Mouse (Mus musculus): ENCODE results near the gene Tmem131. TPM values are rescaled to one million over a fixed set of nuclear protein-coding genes. Genes with fewer than 3 reads are reported as not detected.

Gene Tmem131
- total and polyA plus RNA-seq, 3 experiments, result 13.0 to 30.0 (median 28.1) TPM

GRCm38 (mm10) chr1:36920154-36920716, 23.2 kb downstream of the Tmem131 start:
- intact Hi-C loops (cut with DNase I), result loop anchor here (2.0 kb wide), 2 partner anchors 19 to 59 kb away; no protein-coding TSS in a partner anchor
- H3K27ac ChIP-seq, result peak overlapping the region; percentile 81
- H3K79me2 ChIP-seq (replicated peaks; ENCODE audit: control insufficient read depth, insufficient read depth, low read length), result peaks cover 9% of the 10 kb centered on the region
- DNase-seq, result peak; percentile 77 to 88
- no peaks in the 10 kb centered on the region for H3K27me3 ChIP-seq (ENCODE audit: control insufficient read depth, insufficient read depth, low read length)
- peaks cover 26% of the 10 kb centered on the region for H3K36me3 ChIP-seq (ENCODE audit: control insufficient read depth, insufficient read depth, low read length)
- TF ChIP-seq CTCF (IDR thresholded peaks at IDR 0.05) (no peak), POLR2A (IDR thresholded peaks at IDR 0.05; ENCODE audit: insufficient read depth, low read depth, low read length) (0 out of 2 replicates have a peak, but pooled peaks have one; percentile 31), EP300 (IDR thresholded peaks at IDR 0.05; ENCODE audit: insufficient read depth, low read depth, low read length) (peak; percentile 84)
- no peak overlapping the region; the same call in 1 of the 2 replicates for H3K4me3 ChIP-seq
- WGBS, result 11% methylated on average over 3 of the region's 3 CpGs
- peaks cover 42% of the 10 kb centered on the region for H3K4me1 ChIP-seq (ENCODE audit: control insufficient read depth, insufficient read depth, low read length)
- no peak overlapping the region for H3K9ac ChIP-seq (ENCODE audit: low read depth, low read length)

DNA sequence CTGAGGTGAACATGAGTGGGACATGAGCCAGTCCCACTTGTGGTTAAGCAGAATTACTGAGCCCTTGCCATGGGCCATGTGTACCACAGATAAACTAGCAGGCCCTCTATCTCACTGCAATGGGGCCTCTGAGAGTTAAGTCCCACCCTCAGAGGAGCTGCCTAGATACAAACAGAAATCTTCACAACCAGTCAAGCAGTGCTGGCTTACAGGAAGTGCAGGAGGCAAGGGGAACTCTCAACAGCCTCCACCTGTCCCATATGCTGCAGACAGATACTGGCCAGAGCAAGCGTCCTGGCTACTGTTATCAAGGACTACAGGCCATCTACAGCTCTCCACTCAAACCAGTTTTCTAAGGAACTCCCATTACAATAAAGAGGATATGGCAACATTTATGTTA, 23.7 kb downstream of the Tmem131 start:
- 0 out of 2 replicates have a peak overlapping the region, but pooled peaks have one; percentile 5 for H3K4me3 ChIP-seq
- no peak for TF ChIP-seq CTCF (IDR thresholded peaks at IDR 0.05)
- no peak for TF ChIP-seq POLR2A (IDR thresholded peaks at IDR 0.05; ENCODE audit: insufficient read depth, low read depth, low read length)
- TF ChIP-seq EP300 (IDR thresholded peaks at IDR 0.05; ENCODE audit: insufficient read depth, low read depth, low read length), result no peak
- peaks cover 26% of the 10 kb centered on the region for H3K36me3 ChIP-seq (ENCODE audit: control insufficient read depth, insufficient read depth, low read length)
- no peaks in the 10 kb centered on the region for H3K27me3 ChIP-seq (ENCODE audit: control insufficient read depth, insufficient read depth, low read length)
- H3K27ac ChIP-seq, result peak overlapping the region; percentile 81
- DNase-seq, result peak; percentile 47 to 57
- H3K4me1 ChIP-seq (ENCODE audit: control insufficient read depth, insufficient read depth, low read length), result peaks cover 41% of the 10 kb centered on the region
- intact Hi-C loops (cut with DNase I), result loop anchor here (2.0 kb wide), 2 partner anchors 19 to 59 kb away; no protein-coding TSS in a partner anchor
- WGBS, result 15% methylated on average over 1 of the region's 1 CpGs
- no peak overlapping the region for H3K9ac ChIP-seq (ENCODE audit: low read depth, low read length)
- peaks cover 9% of the 10 kb centered on the region for H3K79me2 ChIP-seq (replicated peaks; ENCODE audit: control insufficient read depth, insufficient read depth, low read length)

- no peak overlapping the region for H3K4me3 ChIP-seq
- WGBS, result 69% methylated on average over 1 of the region's 1 CpGs
- H3K9ac ChIP-seq (ENCODE audit: low read depth, low read length), result no peak overlapping the region
- no peak overlapping the region for H3K27ac ChIP-seq
- H3K27me3 ChIP-seq (ENCODE audit: control insufficient read depth, insufficient read depth, low read length), result no peaks in the 10 kb centered on the region
- DNase-seq, result no peak
- peaks cover 38% of the 10 kb centered on the region for H3K4me1 ChIP-seq (ENCODE audit: control insufficient read depth, insufficient read depth, low read length)
- intact Hi-C loops (cut with DNase I), result no loop called here
- peaks cover 25% of the 10 kb centered on the region for H3K36me3 ChIP-seq (ENCODE audit: control insufficient read depth, insufficient read depth, low read length)
- peaks cover 8% of the 10 kb centered on the region for H3K79me2 ChIP-seq (replicated peaks; ENCODE audit: control insufficient read depth, insufficient read depth, low read length)
- no peak for TF ChIP-seq POLR2A (IDR thresholded peaks at IDR 0.05; ENCODE audit: insufficient read depth, low read depth, low read length)
- TF ChIP-seq EP300 (IDR thresholded peaks at IDR 0.05; ENCODE audit: insufficient read depth, low read depth, low read length), result no peak
- TF ChIP-seq CTCF (IDR thresholded peaks at IDR 0.05), result no peak
Observed at GRCm38 (mm10) chr1:36917423-36917822, 26.0 kb downstream of the Tmem131 start.

DNA sequence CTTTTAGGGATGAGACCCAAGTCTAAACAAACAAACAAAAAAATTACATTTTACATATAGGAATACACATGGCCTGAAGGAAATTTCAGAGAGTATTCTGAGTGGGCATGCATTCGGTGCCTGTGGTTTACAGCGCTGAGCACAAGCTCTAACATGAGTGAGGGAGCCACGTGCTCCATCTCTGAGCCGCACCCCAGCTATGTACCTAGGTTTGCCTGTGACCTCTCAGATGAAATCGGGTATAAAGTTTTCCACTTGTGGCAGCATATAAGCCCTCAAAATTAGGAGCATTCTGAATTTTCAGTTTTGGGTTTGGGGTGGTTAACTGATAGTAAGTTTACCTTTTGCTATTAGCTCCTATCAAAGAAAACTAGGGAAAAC, 28.3 kb downstream of the Tmem131 start:
- no peak overlapping the region for H3K9ac ChIP-seq (ENCODE audit: low read depth, low read length)
- no peak overlapping the region for H3K4me3 ChIP-seq
- H3K79me2 ChIP-seq (replicated peaks; ENCODE audit: control insufficient read depth, insufficient read depth, low read length), result peaks cover 12% of the 10 kb centered on the region
- H3K27me3 ChIP-seq (ENCODE audit: control insufficient read depth, insufficient read depth, low read length), result no peaks in the 10 kb centered on the region; the same call in 1 of the 2 replicates
- TF ChIP-seq EP300 (IDR thresholded peaks at IDR 0.05; ENCODE audit: insufficient read depth, low read depth, low read length) (no peak), POLR2A (IDR thresholded peaks at IDR 0.05; ENCODE audit: insufficient read depth, low read depth, low read length) (no peak), CTCF (IDR thresholded peaks at IDR 0.05) (no peak)
- DNase-seq, result no peak
- H3K36me3 ChIP-seq (ENCODE audit: control insufficient read depth, insufficient read depth, low read length), result peaks cover 21% of the 10 kb centered on the region
- H3K27ac ChIP-seq, result peak overlapping the region; percentile 70
- intact Hi-C loops (cut with DNase I), result loop anchor here (2.0 kb wide), 1 partner anchor 30 kb away; no protein-coding TSS in a partner anchor
- WGBS, result 92% methylated on average over 5 of the region's 5 CpGs
- H3K4me1 ChIP-seq (ENCODE audit: control insufficient read depth, insufficient read depth, low read length), result peaks cover 22% of the 10 kb centered on the region

- TF ChIP-seq CTCF (IDR thresholded peaks at IDR 0.05), result peak; percentile 31
- no peak for TF ChIP-seq POLR2A (IDR thresholded peaks at IDR 0.05; ENCODE audit: insufficient read depth, low read depth, low read length)
- 0 out of 2 replicates have a peak, but pooled peaks have one; percentile 54 for TF ChIP-seq EP300 (IDR thresholded peaks at IDR 0.05; ENCODE audit: insufficient read depth, low read depth, low read length)
- H3K27me3 ChIP-seq (ENCODE audit: control insufficient read depth, insufficient read depth, low read length), result no peaks in the 10 kb centered on the region; the same call in 1 of the 2 replicates
- H3K9ac ChIP-seq (ENCODE audit: low read depth, low read length), result no peak overlapping the region
- peaks cover 19% of the 10 kb centered on the region for H3K4me1 ChIP-seq (ENCODE audit: control insufficient read depth, insufficient read depth, low read length)
- peaks cover 14% of the 10 kb centered on the region for H3K79me2 ChIP-seq (replicated peaks; ENCODE audit: control insufficient read depth, insufficient read depth, low read length)
- intact Hi-C loops (cut with DNase I), result loop anchor here (2.0 kb wide), 1 partner anchor 30 kb away; no protein-coding TSS in a partner anchor
- H3K27ac ChIP-seq, result peak overlapping the region; percentile 70
- no peak overlapping the region for H3K4me3 ChIP-seq
- DNase-seq, result peak in 1 of 2 experiments; percentile 55
- peaks cover 19% of the 10 kb centered on the region for H3K36me3 ChIP-seq (ENCODE audit: control insufficient read depth, insufficient read depth, low read length)
- 18% methylated on average over 7 of the region's 7 CpGs for WGBS
Observed at GRCm38 (mm10) chr1:36914455-36915199, 28.8 kb downstream of the Tmem131 start.
